Mouse (Mus musculus) layer of hippocampus, postnatal 36 days (tissue): ENCODE data around the gene Alyref. TPM values are rescaled to one million over a fixed set of nuclear protein-coding genes. Genes with fewer than 3 reads are reported as not detected.
"Not testable (repeated sequence)": the region's sequence is repeated elsewhere in the genome, so short reads cannot be mapped to it uniquely, and the experiment has no call there.

Source experiments
- DNase-seq, 2 experiments: peaks; one replicate each; pipeline ENCODE4 v3.0.0; 2022
- total RNA-seq, 2 experiments: library from RNA; stranded (reverse); gene quantifications; 2 replicates each; pipeline ENCODE4 v1.2.3; 2021

Gene Alyref
- total RNA-seq, 2 experiments from 2014 or later, result 60.0 to 67.6 TPM

DNA sequence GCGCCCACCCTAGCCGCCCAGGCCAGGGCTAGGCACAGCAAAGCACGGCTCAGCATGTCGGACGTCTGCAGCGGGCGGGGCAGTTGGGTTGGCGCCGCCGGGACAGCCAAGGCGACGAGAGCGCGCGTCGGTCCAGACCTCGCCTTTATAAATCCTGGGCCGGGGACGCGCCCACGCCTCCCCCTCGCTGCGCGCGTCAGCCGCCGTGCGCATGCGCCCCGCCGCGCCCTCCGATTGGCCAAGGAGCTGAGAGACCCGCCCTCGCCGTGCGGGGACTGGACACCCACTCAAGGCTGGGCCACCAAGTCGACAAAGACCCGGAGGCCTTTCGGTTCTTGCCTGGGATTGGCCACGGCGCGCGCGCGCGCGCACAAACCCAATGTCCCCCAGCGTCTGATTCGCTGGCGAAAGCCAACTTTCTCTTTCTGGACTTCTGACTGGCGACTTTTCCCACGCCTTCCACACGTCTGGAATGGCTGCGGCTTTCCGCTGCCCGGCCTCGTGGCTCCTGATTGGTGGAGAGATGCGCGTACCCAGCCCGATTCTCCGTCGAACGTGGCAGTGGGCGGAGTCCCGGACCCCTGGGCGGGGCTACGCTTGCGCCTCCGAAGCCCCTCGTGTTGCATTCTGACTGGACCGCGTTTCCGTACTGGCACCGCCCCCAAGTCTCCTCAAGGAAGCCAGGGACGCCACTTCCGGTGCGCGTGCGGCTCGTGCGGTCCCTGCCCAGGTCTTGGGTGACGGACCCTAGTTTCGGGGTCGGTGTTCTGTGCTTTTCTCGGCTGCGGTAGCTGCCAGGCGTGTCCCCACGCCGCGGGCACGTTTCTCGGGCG is 25.2 kb downstream of the Alyref start, which contains the start of gene P4hb:
TSS of gene P4hb (minus strand) at position 502 of the 833 bp plus-strand sequence.
- DNase-seq, result peak; percentile 100

DNA sequence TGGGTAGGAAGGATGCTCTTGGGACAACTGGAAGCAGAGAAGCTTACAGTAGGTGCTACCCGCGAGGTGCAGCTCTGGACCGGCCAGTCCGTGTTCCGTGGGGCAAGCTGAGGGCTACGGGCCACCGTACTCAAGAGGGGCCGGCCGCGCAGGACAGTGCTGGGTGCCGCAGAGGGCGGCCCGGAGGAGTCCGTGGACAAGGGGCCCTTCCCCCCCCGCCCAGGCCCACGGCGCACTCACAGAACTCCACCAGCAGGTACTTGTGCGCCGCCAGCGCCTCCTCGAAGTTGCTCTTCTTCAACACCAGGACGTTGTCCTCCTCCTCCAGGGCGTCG is 25.8 kb downstream of the Alyref start:
- DNase-seq, result no peak

- DNase-seq, result no peak
Measured at GRCm38 (mm10) chr11:120571754-120572416, 26.3 kb downstream of the Alyref start.

DNA sequence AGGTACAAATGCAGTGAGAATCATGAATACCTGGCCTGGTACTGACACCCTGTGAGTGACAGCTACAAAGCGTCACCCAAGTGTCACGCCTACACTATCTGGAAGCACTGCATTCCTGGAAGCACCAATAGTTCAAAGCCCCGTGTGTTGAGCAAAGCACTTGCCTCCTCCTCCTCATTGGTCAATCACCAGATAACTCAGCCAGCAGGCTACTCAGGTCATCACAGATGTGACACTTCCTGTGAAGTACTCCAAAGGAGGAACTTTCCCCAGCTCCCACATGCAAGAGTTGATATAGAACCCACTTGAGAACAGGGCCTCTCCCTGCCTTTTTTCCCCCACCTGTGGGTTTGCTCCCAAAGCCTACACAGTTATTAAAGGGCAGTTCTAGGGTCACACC is 27.0 kb downstream of the Alyref start:
- DNase-seq, result no peak

DNA sequence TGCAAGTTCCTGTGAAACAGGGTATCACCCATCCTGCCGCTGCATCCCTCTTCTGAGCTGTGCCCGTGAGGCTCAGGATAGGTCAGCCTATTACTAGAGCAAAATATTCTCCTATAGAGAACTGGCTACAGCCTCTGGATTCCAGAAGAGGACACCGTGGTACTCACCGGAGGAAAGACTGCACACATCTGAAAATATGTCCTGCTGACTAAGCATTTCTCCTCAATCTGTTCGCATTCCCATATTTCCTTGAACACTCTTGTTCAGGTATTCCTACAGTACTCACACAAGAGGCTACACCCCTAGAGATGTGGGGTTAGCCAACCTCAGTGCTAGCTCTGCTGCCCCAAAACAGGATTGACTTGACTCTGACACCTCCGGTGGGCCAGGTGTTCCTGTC is 29.8 kb downstream of the Alyref start:
- DNase-seq, result no peak

- DNase-seq, result no peak
Measured at GRCm38 (mm10) chr11:120565114-120565513, 33.1 kb downstream of the Alyref start.

GRCm38 (mm10) chr11:120562949-120563348 is 35.2 kb downstream of the Alyref start:
- DNase-seq, result no peak

DNA sequence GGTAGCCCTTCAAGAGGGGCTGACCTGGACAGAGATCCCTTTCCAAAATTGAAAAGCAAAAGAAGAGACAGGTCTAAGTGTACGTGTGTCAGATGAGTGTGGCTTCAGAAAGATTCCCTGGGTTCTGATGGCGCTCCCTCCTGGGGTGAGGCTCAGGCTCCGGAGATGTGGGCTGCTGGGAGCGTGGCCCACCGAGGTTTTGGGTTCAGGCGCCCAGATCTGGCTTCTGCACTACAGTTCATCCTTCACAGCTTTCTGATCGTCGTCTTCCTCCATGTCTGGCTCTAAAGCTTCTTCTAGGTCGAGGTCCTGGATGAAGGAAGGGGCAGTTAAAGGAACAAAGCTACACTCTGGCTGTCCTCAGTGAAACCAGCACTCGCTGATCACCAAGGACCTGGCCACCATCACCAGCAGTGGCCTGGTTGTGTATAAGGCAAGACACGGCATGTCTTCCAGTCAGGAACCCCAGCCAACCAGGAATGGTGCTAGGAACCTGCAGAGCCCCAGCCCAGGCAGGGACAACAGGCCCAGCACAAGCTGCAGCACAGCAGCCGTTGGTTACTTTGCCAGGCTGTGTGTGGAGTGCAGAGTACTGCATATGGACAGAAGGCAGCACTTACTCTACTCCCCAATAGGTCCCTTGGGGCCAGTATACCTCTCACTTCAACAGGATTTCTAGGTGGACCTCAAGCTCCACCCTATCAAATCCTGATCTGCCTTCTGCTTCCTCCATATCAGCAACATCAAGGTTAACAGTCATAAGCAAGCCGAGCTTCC is 37.0 kb downstream of the Alyref start:
- no peak for DNase-seq

- not testable (repeated sequence) for DNase-seq
Measured at GRCm38 (mm10) chr11:120558843-120559242, 39.3 kb downstream of the Alyref start.

GRCm38 (mm10) chr11:120555260-120555659 is 42.9 kb downstream of the Alyref start:
- DNase-seq, result no peak

- no peak for DNase-seq
Measured at GRCm38 (mm10) chr11:120554834-120555233, 43.3 kb downstream of the Alyref start.

GRCm38 (mm10) chr11:120552736-120553135 is 45.4 kb downstream of the Alyref start:
- no peak for DNase-seq

DNA sequence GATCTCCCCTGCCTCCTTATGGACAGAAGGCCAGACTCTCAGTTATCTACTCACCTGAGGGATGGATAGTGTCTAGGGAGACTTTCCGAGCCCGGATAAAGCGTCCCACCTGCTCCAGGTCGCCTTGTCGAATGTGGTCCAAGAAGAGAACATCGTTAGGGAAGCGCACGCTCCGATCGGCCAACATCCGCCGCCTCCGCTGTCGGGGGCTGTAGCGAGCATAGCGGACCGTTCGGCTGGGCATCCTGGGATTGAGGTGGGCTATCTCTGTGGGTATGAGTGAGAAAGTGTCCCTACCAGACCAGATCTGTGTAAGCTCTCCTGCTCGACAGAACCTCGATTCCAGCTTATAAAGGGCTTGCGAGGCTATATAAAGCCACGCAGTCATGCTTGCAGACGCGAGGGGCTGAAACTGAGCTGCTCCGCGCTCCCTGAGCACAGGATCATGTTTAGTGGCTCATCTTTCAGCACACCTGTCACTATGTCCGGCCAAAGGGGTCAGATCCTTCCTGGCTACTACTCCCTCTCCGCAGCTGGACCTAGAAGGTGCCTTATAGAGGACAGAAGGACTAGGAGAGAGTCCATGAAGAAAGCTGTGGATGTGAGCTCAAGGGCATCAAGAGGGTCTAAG is 47.2 kb downstream of the Alyref start, which contains the start of gene Ppp1r27:
TSS of gene Ppp1r27 (minus strand) at position 323 of the 631 bp plus-strand sequence.
- no peak for DNase-seq

- no peak for DNase-seq
Measured at GRCm38 (mm10) chr11:120549986-120550809, 48.0 kb downstream of the Alyref start.

GRCm38 (mm10) chr11:120549168-120549945 is 48.8 kb downstream of the Alyref start, which contains the start of gene Mcrip1:
Gene Mcrip1 (minus strand): TSS chr11:120549727.
- peak; percentile 89 to 92 for DNase-seq

- no peak for DNase-seq
Measured at GRCm38 (mm10) chr11:120548786-120549167, 49.4 kb downstream of the Alyref start.

DNA sequence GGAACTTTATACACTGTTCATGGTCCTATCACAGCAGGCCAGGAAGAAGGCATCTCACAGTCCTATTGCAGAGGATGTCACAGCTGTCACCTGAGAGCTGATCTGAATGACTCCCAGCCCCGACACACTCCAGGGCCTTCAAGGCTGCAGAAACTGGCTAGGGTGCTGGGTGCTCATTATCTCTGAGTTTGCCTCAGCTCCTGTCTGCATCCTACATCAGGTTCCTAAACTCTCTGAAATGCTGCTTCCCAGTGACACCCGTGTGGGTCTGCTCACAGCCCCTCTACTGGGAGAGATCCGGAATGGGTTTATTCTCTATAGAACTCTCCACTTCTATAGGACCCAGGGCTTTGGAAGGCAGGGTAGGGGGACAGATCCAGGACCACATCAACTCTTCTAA is 50.0 kb downstream of the Alyref start:
- no peak for DNase-seq

GRCm38 (mm10) chr11:120547469-120547868 is 50.7 kb downstream of the Alyref start:
- DNase-seq, result no peak

DNA sequence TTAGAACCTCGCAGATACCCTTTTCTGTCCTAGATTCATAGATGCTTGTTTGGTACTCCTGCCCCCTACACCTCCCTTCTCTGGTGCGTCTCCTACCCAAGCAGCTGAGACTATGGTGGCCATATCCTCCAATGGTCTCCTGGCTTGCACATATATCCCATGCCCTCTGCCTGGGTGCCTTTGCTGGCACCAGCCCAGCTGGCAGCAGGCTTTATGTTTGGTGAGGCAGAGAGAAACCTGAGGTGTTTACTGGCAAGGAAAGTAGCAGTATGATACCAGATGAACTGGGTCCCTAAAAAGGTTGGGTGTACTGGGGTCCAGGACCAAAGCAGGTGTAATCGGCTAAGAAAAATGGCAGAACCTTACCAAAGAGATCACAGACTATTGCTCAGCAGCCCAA is 52.2 kb downstream of the Alyref start:
- DNase-seq, result no peak

DNA sequence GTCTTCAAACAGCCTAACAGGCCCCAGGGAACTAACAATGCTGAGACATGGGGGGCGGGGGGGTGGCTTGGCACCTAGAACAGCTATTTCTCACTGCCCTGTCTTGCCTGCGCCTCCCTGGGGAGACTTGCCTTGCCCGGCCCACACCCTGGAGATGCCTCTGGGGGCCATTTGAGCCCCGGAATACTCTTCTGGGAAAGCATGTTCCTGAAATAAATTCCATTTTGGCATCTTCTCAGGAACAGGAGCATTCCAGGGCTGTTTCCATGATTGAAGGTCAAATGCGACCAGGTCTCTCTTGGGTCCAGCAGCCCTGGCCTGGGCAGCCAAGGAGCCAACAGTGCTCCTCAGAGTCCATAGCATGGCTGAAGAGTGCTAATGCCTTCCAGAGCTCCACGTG is 55.8 kb downstream of the Alyref start:
- DNase-seq, result no peak
